Mouse (Mus musculus) liver, postnatal 0 days (tissue): ENCODE measurements at regions not wholly inside any gene's neighbourhood (a gene's known extent, or its start where the extent isn't known, plus 50 kb on each side); places are given as distances from the start of the nearest gene placed in this dataset.

Experiments
- CTCF ChIP-seq: sonication (generic); IDR thresholded peaks from 2 replicates; pipeline ENCODE4 v1.5.1; 2016; ENCODE audit warnings: antibody characterized with exemption, low read depth
- EP300 ChIP-seq: IDR thresholded peaks from 2 replicates; pipeline ENCODE4 v1.6.1; 2016; ENCODE audit warnings: antibody characterized with exemption, low read depth, mild to moderate bottlenecking

GRCm38 (mm10) chr8:107687529-107687928, 99.3 kb upstream of the Psmd7 start:
- TF ChIP-seq CTCF (no peak), EP300 (no peak)
